Mouse (Mus musculus): ENCODE data around the gene C130074G19Rik. TPM values are rescaled to one million over a fixed set of nuclear protein-coding genes. Genes with fewer than 3 reads are reported as not detected.

Gene C130074G19Rik
- 5.2 TPM for polyA plus RNA-seq (2014; fragmentation: Illumina TruSeq; extraction: RNeasy Lipid Tissue Mini Kit (QIAGEN cat#74804); ENCODE audit: low read depth, low replicate concordance)

GRCm38 (mm10) chr1:184882281-184883268 is at the start of gene C130074G19Rik:
Gene C130074G19Rik, minus strand, starts transcription at chr1:184883218.

GRCm38 (mm10) chr1:184846092-184846750 is 36.8 kb downstream of the C130074G19Rik start, which contains the start of gene Marc2:
Gene Marc2, minus strand, starts transcription at chr1:184846451.

Other genes starting within 250 kb of the C130074G19Rik start
- not detected for gene Hlx, start 150.6 kb downstream of the C130074G19Rik start, polyA plus RNA-seq (2014; fragmentation: Illumina TruSeq; extraction: RNeasy Lipid Tissue Mini Kit (QIAGEN cat#74804); ENCODE audit: low read depth, low replicate concordance)
- gene Marc1, start 71.9 kb downstream of the C130074G19Rik start, polyA plus RNA-seq (2014; fragmentation: Illumina TruSeq; extraction: RNeasy Lipid Tissue Mini Kit (QIAGEN cat#74804); ENCODE audit: low read depth, low replicate concordance), result 0.32 TPM
- 34.1 TPM for gene Marc2, start 36.8 kb downstream of the C130074G19Rik start, polyA plus RNA-seq (2014; fragmentation: Illumina TruSeq; extraction: RNeasy Lipid Tissue Mini Kit (QIAGEN cat#74804); ENCODE audit: low read depth, low replicate concordance)
- gene Mark1, start 116.4 kb upstream of the C130074G19Rik start, polyA plus RNA-seq (2014; fragmentation: Illumina TruSeq; extraction: RNeasy Lipid Tissue Mini Kit (QIAGEN cat#74804); ENCODE audit: low read depth, low replicate concordance), result 8.0 TPM

All from testis, adult 10 weeks (tissue).